Mouse (Mus musculus): Measurements from ENCODE around the gene Lemd2. TPM values are rescaled to one million over a fixed set of nuclear protein-coding genes. Genes with fewer than 3 reads are reported as not detected.

Gene Lemd2
- total and polyA plus RNA-seq, 3 experiments = 30.0 to 38.3 (median 31.4) TPM

GRCm38 (mm10) chr17:27158439-27158838 is 45.8 kb downstream of the Lemd2 start:
- peak in 1 of 2 experiments; percentile 65 for DNase-seq
- H3K79me2 ChIP-seq (replicated peaks; ENCODE audit: control insufficient read depth, insufficient read depth, low read length) = no peaks in the 10 kb centered on the region
- H3K27ac ChIP-seq = peak overlapping the region; percentile 79
- no peak overlapping the region for H3K4me3 ChIP-seq
- intact Hi-C loops (cut with DNase I) = no loop called here
- no peaks in the 10 kb centered on the region for H3K27me3 ChIP-seq (ENCODE audit: control insufficient read depth, insufficient read depth, low read length)
- peak; percentile 53 for TF ChIP-seq POLR2A (IDR thresholded peaks at IDR 0.05; ENCODE audit: insufficient read depth, low read depth, low read length)
- TF ChIP-seq CTCF (IDR thresholded peaks at IDR 0.05) = peak; percentile 51
- peak; percentile 69; the same call in 1 of the 2 replicates for TF ChIP-seq EP300 (IDR thresholded peaks at IDR 0.05; ENCODE audit: insufficient read depth, low read depth, low read length)
- peaks cover 2% of the 10 kb centered on the region; the same call in 1 of the 2 replicates for H3K36me3 ChIP-seq (ENCODE audit: control insufficient read depth, insufficient read depth, low read length)
- H3K9ac ChIP-seq (ENCODE audit: low read depth, low read length) = no peak overlapping the region
- 59% methylated on average over 6 of the region's 6 CpGs for WGBS
- H3K4me1 ChIP-seq (ENCODE audit: control insufficient read depth, insufficient read depth, low read length) = peaks cover 13% of the 10 kb centered on the region; the same call in 1 of the 2 replicates

- Histone ChIP-seq H3K27me3 (ENCODE audit: control insufficient read depth, insufficient read depth, low read length) (no peaks in the 10 kb centered on the region), H3K36me3 (ENCODE audit: control insufficient read depth, insufficient read depth, low read length) (no peaks in the 10 kb centered on the region), H3K9ac (ENCODE audit: low read depth, low read length) (no peak overlapping the region), H3K4me1 (ENCODE audit: control insufficient read depth, insufficient read depth, low read length) (peaks cover 14% of the 10 kb centered on the region; the same call in 1 of the 2 replicates), H3K27ac (peak overlapping the region; percentile 93; the same call in 1 of the 2 replicates), H3K4me3 (no peak overlapping the region), H3K79me2 (replicated peaks; ENCODE audit: control insufficient read depth, insufficient read depth, low read length) (no peaks in the 10 kb centered on the region)
- TF ChIP-seq POLR2A (IDR thresholded peaks at IDR 0.05; ENCODE audit: insufficient read depth, low read depth, low read length) = no peak
- intact Hi-C loops (cut with DNase I) = no loop called here
- WGBS = 54% methylated on average over 8 of the region's 8 CpGs
- peak; percentile 6 to 19 for DNase-seq
Observed at GRCm38 (mm10) chr17:27155752-27156151, 48.5 kb downstream of the Lemd2 start.

- DNase-seq = no peak
- no peaks in the 10 kb centered on the region for H3K79me2 ChIP-seq (replicated peaks; ENCODE audit: control insufficient read depth, insufficient read depth, low read length)
- intact Hi-C loops (cut with DNase I) = no loop called here
- H3K27ac ChIP-seq = peak overlapping the region; percentile 93
- H3K4me3 ChIP-seq = no peak overlapping the region
- H3K27me3 ChIP-seq (ENCODE audit: control insufficient read depth, insufficient read depth, low read length) = no peaks in the 10 kb centered on the region
- no peaks in the 10 kb centered on the region for H3K36me3 ChIP-seq (ENCODE audit: control insufficient read depth, insufficient read depth, low read length)
- H3K9ac ChIP-seq (ENCODE audit: low read depth, low read length) = no peak overlapping the region
- H3K4me1 ChIP-seq (ENCODE audit: control insufficient read depth, insufficient read depth, low read length) = peaks cover 12% of the 10 kb centered on the region; the same call in 1 of the 2 replicates
- 54% methylated on average over 6 of the region's 6 CpGs for WGBS
- TF ChIP-seq EP300 (IDR thresholded peaks at IDR 0.05; ENCODE audit: insufficient read depth, low read depth, low read length) (no peak), POLR2A (IDR thresholded peaks at IDR 0.05; ENCODE audit: insufficient read depth, low read depth, low read length) (no peak)
Observed at GRCm38 (mm10) chr17:27154881-27155280, 49.4 kb downstream of the Lemd2 start.

GRCm38 (mm10) chr17:27154256-27154655 is 50.0 kb downstream of the Lemd2 start:
- H3K27me3 ChIP-seq (ENCODE audit: control insufficient read depth, insufficient read depth, low read length) = no peaks in the 10 kb centered on the region
- peak; percentile 62 to 81 for DNase-seq
- intact Hi-C loops (cut with DNase I) = no loop called here
- no peaks in the 10 kb centered on the region for H3K79me2 ChIP-seq (replicated peaks; ENCODE audit: control insufficient read depth, insufficient read depth, low read length)
- no peaks in the 10 kb centered on the region for H3K36me3 ChIP-seq (ENCODE audit: control insufficient read depth, insufficient read depth, low read length)
- peaks cover 12% of the 10 kb centered on the region; the same call in 1 of the 2 replicates for H3K4me1 ChIP-seq (ENCODE audit: control insufficient read depth, insufficient read depth, low read length)
- no peak overlapping the region for H3K4me3 ChIP-seq
- WGBS = 62% methylated on average over 14 of the region's 14 CpGs
- no peak for TF ChIP-seq POLR2A (IDR thresholded peaks at IDR 0.05; ENCODE audit: insufficient read depth, low read depth, low read length)
- TF ChIP-seq CTCF (IDR thresholded peaks at IDR 0.05) = no peak
- TF ChIP-seq EP300 (IDR thresholded peaks at IDR 0.05; ENCODE audit: insufficient read depth, low read depth, low read length) = no peak
- H3K9ac ChIP-seq (ENCODE audit: low read depth, low read length) = peak overlapping the region; percentile 41
- peak overlapping the region; percentile 93 for H3K27ac ChIP-seq

- peaks cover 12% of the 10 kb centered on the region; the same call in 1 of the 2 replicates for H3K4me1 ChIP-seq (ENCODE audit: control insufficient read depth, insufficient read depth, low read length)
- peak overlapping the region; percentile 93 for H3K27ac ChIP-seq
- no peak overlapping the region for H3K4me3 ChIP-seq
- intact Hi-C loops (cut with DNase I) = no loop called here
- 28% methylated on average over 9 of the region's 9 CpGs for WGBS
- peak; percentile 65 to 83 for DNase-seq
- H3K27me3 ChIP-seq (ENCODE audit: control insufficient read depth, insufficient read depth, low read length) = no peaks in the 10 kb centered on the region
- no peaks in the 10 kb centered on the region for H3K79me2 ChIP-seq (replicated peaks; ENCODE audit: control insufficient read depth, insufficient read depth, low read length)
- no peaks in the 10 kb centered on the region for H3K36me3 ChIP-seq (ENCODE audit: control insufficient read depth, insufficient read depth, low read length)
- TF ChIP-seq EP300 (IDR thresholded peaks at IDR 0.05; ENCODE audit: insufficient read depth, low read depth, low read length) = 0 out of 2 replicates have a peak, but pooled peaks have one; percentile 50
- no peak for TF ChIP-seq CTCF (IDR thresholded peaks at IDR 0.05)
- no peak for TF ChIP-seq POLR2A (IDR thresholded peaks at IDR 0.05; ENCODE audit: insufficient read depth, low read depth, low read length)
- peak overlapping the region; percentile 41 for H3K9ac ChIP-seq (ENCODE audit: low read depth, low read length)
Observed at GRCm38 (mm10) chr17:27153773-27154193, 50.5 kb downstream of the Lemd2 start.

- H3K36me3 ChIP-seq (ENCODE audit: control insufficient read depth, insufficient read depth, low read length) = no peaks in the 10 kb centered on the region
- H3K79me2 ChIP-seq (replicated peaks; ENCODE audit: control insufficient read depth, insufficient read depth, low read length) = no peaks in the 10 kb centered on the region
- intact Hi-C loops (cut with DNase I) = no loop called here
- WGBS = 40% methylated on average over 8 of the region's 8 CpGs
- TF ChIP-seq EP300 (IDR thresholded peaks at IDR 0.05; ENCODE audit: insufficient read depth, low read depth, low read length) (no peak), POLR2A (IDR thresholded peaks at IDR 0.05; ENCODE audit: insufficient read depth, low read depth, low read length) (no peak), CTCF (IDR thresholded peaks at IDR 0.05) (no peak)
- H3K9ac ChIP-seq (ENCODE audit: low read depth, low read length) = no peak overlapping the region
- H3K27me3 ChIP-seq (ENCODE audit: control insufficient read depth, insufficient read depth, low read length) = no peaks in the 10 kb centered on the region
- peaks cover 12% of the 10 kb centered on the region; the same call in 1 of the 2 replicates for H3K4me1 ChIP-seq (ENCODE audit: control insufficient read depth, insufficient read depth, low read length)
- no peak overlapping the region for H3K4me3 ChIP-seq
- peak in 1 of 2 experiments; percentile 6 for DNase-seq
- H3K27ac ChIP-seq = peak overlapping the region; percentile 93
Observed at GRCm38 (mm10) chr17:27152976-27153723, 51.1 kb downstream of the Lemd2 start.

All from heart, adult 2 months (tissue).